Mouse (Mus musculus) kidney, adult 9 months (tissue): Measurements from ENCODE around the gene Pkd1.

Experiments
- DNase-seq: peaks from one replicate; pipeline ENCODE4 v3.0.0; 2022

Gene Pkd1

GRCm38 (mm10) chr17:24567034-24567779 is 17.6 kb downstream of the Pkd1 start:
- DNase-seq, result no peak

GRCm38 (mm10) chr17:24569837-24570236 is 20.2 kb downstream of the Pkd1 start:
- DNase-seq, result no peak

DNA sequence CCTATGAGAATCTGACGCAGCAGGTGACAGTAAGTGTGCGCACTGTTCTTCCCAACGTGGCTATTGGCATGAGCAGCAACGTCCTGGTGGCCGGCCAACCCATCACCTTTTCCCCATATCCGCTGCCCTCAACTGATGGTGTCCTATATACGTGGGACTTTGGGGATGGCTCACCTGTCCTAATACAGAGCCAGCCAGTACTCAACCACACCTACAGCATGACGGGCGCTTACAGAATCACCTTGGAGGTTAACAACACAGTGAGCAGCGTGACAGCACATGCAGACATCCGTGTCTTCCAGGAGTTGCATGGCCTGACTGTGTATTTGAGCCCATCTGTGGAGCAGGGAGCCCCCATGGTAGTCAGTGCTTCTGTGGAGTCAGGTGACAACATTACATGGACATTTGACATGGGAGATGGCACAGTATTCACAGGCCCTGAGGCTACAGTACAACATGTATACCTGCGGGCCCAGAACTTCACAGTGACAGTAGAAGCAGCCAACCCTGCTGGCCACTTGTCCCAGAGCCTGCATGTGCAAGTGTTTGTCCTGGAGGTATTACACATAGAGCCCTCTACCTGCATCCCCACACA is 23.1 kb downstream of the Pkd1 start:
- no peak for DNase-seq

DNA sequence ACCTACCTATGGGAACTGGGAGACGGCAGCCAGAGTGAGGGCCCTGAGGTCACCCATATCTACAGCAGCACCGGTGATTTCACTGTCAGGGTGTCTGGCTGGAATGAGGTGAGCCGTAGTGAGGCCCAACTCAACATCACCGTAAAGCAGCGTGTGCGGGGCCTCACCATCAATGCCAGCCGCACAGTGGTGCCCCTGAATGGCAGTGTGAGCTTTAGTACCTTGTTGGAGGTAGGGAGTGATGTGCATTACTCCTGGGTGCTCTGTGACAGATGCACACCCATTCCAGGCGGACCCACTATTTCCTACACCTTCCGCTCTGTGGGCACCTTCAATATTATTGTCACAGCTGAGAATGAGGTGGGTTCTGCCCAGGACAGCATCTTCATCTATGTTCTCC is 24.2 kb downstream of the Pkd1 start:
- DNase-seq, result no peak

- DNase-seq, result no peak
Observed at GRCm38 (mm10) chr17:24579532-24579931, 29.9 kb downstream of the Pkd1 start.

- DNase-seq, result no peak
Observed at GRCm38 (mm10) chr17:24580287-24580686, 30.7 kb downstream of the Pkd1 start.

GRCm38 (mm10) chr17:24583599-24584460 is 34.2 kb downstream of the Pkd1 start:
- no peak for DNase-seq

- DNase-seq, result no peak
Observed at GRCm38 (mm10) chr17:24584520-24584919, 34.9 kb downstream of the Pkd1 start.

- DNase-seq, result no peak
Observed at GRCm38 (mm10) chr17:24586532-24586931, 36.9 kb downstream of the Pkd1 start.

GRCm38 (mm10) chr17:24590943-24591342 is 41.3 kb downstream of the Pkd1 start:
- DNase-seq, result no peak

DNA sequence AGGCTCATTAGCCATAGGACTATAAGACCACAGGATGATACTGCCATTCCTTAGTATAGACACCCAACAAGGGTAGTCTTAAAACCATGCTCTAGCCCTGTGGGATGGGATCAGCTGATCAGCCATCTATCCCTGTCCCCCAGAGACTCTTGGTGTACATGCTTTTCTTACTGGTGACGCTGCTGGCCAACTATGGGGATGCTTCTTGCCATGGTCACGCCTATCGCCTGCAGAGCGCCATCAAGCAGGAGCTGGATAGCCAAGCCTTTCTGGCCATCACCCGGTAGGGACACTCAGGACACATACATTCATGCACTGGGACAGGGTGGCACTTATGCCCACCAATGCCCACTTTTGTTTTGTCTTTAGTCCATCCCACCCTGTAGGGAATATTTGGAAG is 42.1 kb downstream of the Pkd1 start:
- no peak for DNase-seq

DNA sequence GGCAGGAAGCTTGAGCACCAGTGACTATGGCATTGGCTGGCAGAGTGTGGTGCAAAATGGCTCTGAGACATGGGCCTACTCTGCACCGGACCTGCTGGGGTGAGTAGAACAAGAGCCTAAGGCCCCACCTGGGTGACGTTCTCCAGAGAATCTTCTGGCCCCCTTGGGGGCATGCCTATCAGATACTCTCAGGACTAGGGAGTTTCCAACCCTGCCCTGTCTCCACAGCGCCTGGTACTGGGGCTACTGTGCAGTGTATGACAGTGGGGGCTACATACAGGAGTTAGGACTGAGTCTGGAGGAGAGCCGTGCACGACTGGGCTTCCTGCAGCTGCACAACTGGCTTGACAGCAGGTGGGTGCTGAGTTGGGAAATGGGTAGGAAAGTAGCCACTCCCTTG is 43.6 kb downstream of the Pkd1 start:
- DNase-seq, result no peak

GRCm38 (mm10) chr17:24593992-24594890 is 44.6 kb downstream of the Pkd1 start:
- no peak for DNase-seq

- DNase-seq, result no peak
Observed at GRCm38 (mm10) chr17:24595126-24596072, 45.8 kb downstream of the Pkd1 start.

DNA sequence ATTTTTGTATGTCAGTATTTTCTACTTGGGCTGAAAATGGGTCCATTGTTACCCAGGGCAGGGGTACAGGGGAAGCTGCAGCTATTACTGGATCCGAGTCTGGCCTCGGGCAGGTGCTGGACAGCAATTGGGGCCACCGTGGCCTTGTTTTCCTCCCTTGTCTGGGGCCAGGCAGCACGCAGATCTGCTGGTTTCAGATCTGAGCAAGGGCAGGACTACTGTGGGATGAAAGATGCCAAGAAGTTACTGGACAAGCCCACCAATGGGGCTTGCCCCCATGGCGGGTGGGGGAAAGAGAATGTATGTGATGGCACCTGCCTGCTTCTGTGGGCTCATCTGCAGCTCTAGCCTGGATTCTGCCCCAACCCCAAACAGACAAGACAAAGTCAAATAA is 46.4 kb downstream of the Pkd1 start:
- no peak for DNase-seq

- DNase-seq, result no peak
Observed at GRCm38 (mm10) chr17:24596471-24597183, 47.0 kb downstream of the Pkd1 start.

GRCm38 (mm10) chr17:24597989-24598388 is 48.4 kb downstream of the Pkd1 start:
- no peak for DNase-seq

DNA sequence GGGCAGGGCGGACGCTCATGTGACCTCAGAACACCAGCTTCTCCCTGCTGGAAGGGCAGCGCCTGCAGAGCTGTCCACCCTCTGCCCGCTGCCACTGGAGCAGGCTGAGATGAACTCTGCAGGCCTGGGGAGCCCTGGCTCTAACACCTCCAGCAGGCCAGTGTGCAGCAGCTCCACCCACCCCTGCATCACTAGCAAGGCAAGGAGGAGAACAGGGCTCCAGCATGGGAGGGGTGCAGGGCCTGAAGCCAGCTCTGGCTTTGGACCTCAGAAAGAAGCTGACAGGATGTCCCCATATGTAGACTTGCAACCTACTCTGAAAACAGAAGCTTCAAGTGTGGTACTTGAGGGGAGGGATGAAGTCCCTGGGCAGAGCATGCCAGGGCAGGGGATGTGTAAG is 50.9 kb downstream of the Pkd1 start:
- DNase-seq, result no peak

- no peak for DNase-seq
Observed at GRCm38 (mm10) chr17:24603961-24604360, 54.3 kb downstream of the Pkd1 start.

GRCm38 (mm10) chr17:24604557-24604956 is 54.9 kb downstream of the Pkd1 start:
- no peak for DNase-seq

- DNase-seq, result no peak
Observed at GRCm38 (mm10) chr17:24608370-24608769, 58.7 kb downstream of the Pkd1 start.
